Mouse (Mus musculus) CD4-positive, CD25-positive, alpha-beta regulatory T cell, adult 2 months (primary cell): ENCODE data around the gene E130114P18Rik.

ENCODE experiments used
- DNase-seq: peaks from one replicate; pipeline ENCODE4 v3.0.0-alpha.2; 2012; ENCODE audit warnings: low read depth, low spot score

E130114P18Rik gene

GRCm38 (mm10) chr4:97609329-97609728, 168.5 kb downstream of the E130114P18Rik start:
- no peak for DNase-seq

DNA sequence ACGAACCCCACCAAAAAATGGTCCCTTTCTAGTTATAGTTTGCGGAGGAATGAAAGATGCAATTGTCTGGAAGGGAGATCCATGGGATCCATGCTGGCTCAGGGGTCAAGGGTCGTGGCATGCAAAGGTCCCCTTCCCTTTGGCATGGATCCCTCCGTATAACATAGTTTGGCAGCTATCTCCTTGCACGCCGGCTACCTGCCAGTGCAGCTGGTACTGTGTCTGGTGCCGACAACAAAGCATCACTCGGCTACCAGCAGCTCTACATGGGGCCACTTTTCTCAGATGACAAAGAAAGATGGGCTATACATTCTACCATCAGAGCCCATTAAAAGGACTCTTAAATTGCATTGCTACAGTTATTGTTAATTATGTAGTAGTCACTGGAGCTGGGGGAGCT, 169.2 kb downstream of the E130114P18Rik start:
- DNase-seq = no peak

GRCm38 (mm10) chr4:97608134-97608533, 169.7 kb downstream of the E130114P18Rik start:
- no peak for DNase-seq

DNA sequence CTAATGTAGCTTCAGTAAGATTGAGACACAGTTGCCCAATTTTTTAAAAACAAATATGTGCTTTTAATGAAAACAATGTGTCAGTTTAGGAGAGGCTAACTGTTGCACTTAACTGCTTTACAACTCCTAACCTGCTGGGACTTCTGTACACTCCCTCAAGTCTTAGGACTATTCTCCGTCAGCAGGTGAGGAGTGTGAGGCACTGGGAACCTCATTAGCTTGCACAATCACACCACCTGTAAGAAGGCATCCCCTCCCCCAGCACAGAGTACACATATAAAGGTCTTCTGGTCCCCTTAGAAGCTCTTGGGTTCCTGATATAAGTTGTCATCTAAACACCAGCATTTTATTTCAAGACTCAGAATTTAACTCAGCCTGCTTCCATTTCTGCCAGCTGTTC, 170.7 kb downstream of the E130114P18Rik start:
- DNase-seq = no peak

- DNase-seq = no peak
Observed at GRCm38 (mm10) chr4:97606524-97606923, 171.4 kb downstream of the E130114P18Rik start.

DNA sequence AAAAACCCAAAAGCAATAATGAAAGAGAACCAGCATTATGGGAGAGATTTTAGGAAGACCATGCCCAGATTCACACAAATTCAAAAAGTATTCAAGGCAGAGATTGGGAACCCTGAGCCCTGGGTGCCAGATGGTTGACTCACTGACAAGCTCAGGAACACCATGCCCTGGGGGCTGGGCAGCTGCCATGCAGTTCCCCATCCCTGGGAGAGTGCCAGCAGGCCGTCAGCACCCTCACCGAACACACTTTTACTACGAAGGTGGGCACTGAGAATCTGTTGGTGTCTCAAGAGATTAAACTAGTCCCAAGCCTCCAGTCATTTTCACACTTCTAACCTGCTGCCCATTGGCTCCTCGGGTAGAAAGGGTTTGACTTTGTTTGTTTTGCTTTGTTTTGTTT, 175.3 kb downstream of the E130114P18Rik start:
- DNase-seq = no peak

GRCm38 (mm10) chr4:97600875-97601835, 176.7 kb downstream of the E130114P18Rik start:
- no peak for DNase-seq

- DNase-seq = no peak
Observed at GRCm38 (mm10) chr4:97597443-97597842, 180.4 kb downstream of the E130114P18Rik start.

DNA sequence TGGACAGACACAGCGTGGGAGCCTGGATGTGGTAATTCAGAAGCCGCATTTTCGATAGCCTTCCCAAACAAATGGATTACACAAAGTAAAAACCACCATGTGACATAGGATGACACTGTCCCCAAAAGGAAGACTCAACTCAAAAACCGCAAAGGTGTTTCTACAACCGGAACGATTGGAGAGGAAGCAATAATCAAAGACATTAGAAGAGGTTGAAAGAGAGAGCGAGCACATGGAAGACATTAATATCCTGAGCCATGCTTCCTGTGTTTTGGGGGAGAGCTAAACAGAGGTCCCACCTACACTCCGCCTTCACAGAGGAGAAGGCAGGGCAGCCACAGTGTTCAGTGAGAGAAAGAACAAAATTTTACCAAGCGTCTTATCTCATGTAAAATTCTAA, 181.5 kb downstream of the E130114P18Rik start:
- no peak for DNase-seq

GRCm38 (mm10) chr4:97593869-97594268, 184.0 kb downstream of the E130114P18Rik start:
- no peak for DNase-seq

DNA sequence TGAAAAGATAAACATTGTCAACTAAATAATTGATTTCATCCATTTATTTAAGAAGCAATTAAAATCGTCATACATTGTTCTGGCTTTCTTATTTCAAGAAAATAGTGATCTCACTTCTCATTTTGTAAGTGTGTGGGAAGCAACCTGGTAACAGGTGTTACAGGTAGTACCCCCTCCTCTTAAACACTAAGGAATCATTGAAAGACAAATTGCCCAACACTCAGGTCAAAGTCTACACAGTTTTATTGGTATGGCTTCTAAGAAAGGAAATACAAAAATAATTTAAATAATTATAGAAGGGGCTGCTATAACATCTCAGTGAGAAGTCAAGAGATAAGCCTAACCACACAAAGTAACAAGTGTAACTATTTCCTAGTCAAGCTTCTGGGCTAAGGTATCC, 188.1 kb downstream of the E130114P18Rik start:
- DNase-seq = no peak

- no peak for DNase-seq
Observed at GRCm38 (mm10) chr4:97587412-97588010, 190.4 kb downstream of the E130114P18Rik start.

DNA sequence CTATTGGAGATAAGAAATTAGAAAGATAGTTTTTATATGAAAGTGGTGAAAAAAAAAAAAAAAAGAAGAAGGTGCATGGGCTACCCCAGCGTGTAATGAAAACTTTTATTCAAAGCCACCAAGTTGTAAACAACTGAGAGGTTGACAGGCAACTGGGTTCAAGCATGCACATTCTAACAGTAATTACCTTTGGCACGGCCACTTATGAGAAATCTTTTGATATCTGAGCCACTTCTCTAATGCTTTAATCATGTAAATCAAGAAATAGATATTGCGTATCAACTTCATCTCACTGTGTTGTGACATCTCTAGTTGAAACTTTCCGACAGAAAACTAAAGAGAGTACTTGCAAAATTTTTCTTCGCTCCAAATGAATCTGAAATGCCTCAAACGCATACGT, 192.7 kb downstream of the E130114P18Rik start:
- DNase-seq = no peak

- DNase-seq = no peak
Observed at GRCm38 (mm10) chr4:97584445-97585130, 193.3 kb downstream of the E130114P18Rik start.

DNA sequence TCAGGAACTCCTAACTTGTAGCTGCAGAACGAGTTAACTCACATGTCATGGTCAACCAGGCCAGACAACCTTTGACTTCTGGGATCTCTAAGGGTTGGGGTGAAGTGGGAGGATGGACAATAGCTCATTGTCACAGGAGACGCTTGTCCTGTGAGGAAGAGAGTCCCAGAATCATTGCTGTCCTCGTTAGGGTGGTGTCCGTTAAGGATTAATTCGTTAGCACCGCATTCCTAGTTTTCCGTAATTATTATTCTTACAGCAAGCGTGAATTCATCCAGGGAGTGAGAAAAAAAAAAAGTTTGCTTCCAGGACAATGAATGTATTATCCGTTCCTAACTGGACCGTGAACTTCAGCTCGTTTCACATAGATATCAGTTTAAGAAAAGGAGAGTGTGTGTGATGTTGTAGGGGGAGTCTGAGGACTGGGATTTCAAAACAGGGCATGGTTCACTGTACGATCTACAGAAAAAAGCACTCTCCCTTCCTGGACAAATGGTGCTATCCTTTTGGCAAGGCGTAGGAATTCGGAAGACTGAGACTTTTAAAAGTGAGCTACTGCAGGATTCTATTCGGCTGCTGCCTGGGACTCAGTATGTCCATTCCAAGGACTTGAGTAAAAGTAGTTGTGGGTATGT, 195.0 kb downstream of the E130114P18Rik start:
- DNase-seq = no peak

DNA sequence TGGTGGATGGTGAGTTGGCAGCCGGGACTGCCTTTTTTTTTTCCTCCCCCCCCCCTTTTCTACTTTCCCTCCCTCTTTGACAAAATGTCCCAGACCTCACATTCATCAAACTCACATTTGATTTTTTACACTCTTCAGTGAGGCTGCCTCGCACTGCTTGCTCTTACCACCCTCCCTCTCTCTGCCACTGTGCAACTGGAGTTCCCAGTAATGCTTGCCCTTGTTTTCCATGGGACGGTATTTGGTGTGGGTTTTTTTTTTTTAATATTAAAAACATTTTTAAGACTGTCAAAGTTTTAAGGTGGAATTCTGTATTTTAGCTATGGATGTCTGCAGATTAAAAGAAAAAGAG, 195.8 kb downstream of the E130114P18Rik start:
- no peak for DNase-seq

DNA sequence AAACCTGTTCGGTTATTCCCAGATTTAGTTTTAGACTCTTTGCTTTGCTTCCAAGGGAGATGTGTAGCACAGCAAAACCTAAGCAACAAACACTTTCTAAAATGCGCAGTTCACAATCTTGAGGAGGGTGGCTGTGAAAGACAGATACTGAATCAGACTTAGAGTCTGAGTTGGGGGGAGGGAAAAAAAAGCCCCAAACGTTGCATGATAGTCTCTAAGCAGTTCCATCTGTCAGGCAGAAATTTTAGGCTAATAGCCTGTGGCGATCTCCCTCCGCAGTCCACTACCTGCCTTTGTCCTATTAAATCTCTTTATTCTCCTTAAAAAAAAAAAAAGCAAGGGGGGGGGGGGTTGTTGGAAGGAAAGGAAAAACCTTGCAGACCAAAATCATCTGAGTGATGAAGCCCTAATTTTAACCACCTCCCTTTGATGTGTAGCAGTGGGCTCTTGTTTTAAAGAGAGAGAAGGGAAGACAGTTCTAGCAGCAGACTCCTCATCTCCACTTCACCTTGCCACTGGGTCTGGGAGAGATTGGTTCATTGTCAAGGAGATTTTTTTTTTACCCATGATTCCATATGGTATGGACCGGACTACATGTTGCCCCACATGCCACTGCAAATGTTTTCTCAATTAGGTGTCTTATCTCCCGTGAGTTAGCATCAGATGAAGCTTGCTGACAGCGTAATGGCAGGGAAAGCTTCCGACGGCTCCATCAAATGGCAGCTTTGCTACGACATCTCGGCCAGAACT, 196.4 kb downstream of the E130114P18Rik start:
- no peak for DNase-seq

- DNase-seq = no peak
Observed at GRCm38 (mm10) chr4:97580906-97581305, 197.0 kb downstream of the E130114P18Rik start.

GRCm38 (mm10) chr4:97578571-97579165, 199.2 kb downstream of the E130114P18Rik start:
- DNase-seq = no peak

DNA sequence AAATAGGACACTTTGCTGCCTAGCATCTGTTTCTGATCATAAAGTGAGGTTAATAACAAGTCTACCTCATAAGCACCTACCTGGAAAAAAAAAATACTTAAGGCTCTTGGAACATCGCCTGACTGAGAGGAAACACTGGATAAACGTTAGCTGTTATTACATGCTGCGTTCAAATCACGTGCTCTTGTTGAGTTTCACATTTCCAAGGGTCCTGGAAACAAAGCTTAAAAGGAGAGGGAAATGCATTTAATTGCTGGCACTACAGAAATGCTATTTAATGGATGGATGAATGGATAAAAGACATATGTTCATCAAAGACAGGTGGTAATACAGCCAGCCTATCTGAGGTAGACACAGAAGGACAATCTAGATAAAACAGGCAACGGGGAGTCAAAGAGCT, 200.4 kb downstream of the E130114P18Rik start:
- no peak for DNase-seq

DNA sequence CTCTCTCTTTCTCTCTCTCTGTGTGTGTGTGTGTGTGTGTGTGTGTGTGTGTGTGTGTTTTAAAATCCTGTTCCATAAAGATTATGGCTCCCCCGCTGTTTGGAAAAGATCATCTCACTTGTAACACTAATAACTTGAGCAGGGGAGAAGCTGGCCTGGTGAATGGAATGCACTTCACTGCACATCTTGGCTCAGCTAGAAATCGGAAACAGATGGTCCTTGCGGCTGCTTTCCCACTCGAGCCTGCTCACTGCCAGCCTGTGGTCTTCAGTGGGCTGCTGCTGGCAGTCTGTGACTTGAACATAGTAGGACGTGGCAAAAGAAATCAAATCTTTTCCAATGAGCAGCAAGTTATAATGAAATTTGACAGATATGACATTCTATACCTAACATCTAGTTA, 202.4 kb downstream of the E130114P18Rik start:
- no peak for DNase-seq
